Mouse (Mus musculus) lung, postnatal 36 days (tissue): ENCODE data around the gene Fndc3b.

Experiments used
- DNase-seq: peaks from one replicate; pipeline ENCODE4 v3.0.0; 2022; ENCODE audit warnings: mixed read lengths

The Fndc3b gene

DNA sequence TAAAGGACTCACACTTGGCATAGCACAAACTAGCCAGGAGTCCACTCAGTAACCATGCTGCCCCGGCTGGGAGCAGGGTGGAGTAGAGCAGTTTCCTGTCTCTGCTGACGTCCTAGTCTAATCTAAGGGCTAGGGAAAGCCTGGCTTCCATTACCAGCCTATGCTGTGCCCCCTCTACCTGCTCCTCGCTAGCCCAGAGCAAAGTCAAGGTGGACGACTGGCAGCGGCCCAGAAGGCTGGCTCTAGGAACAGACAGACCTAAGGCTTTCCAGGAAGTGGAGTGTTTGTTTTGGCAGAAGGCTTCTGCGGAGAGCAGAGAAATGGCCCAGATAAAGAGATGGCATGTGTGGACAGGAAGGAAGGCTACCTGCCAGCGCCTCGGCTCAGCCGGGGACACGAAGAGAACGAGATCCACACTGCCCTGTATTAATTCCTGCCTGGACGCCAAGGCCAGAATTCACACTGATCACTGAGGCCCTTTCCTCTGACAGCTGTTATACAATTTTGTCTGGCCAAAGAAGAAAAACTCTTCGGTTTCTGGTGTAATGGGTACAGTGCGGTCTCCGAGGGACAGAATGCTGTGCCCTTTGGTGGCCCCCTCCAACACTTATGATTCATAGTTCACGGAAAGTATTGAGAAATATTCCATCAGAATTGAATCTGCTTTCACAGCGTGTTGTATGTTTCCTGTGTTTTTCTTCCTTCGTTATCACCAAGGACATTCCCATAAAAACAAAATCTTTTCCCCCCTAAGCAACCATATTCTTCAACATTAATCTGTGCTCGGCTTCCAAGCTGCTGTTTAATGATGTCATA, 94.5 kb downstream of the Fndc3b start:
- peak; percentile 89 for DNase-seq

DNA sequence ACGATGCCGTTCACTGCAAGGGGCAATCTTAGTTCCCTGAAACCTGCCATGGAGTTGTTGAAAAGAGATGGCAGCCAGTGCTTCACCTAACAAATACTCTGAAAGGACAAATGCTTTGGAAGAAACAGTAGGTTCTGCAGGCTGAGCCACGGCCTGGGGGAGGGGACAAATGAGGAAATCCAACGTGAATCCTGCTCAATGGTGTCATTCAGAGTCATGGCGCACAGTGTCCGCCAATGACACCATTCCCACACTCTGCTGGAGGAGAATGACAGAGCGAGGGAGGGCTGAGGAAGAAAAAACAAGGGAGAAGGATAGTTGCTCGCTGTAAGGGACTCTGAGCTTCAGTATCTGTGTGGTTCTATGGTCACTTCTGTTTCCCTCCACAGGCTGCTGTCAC, 95.6 kb downstream of the Fndc3b start:
- DNase-seq = no peak

DNA sequence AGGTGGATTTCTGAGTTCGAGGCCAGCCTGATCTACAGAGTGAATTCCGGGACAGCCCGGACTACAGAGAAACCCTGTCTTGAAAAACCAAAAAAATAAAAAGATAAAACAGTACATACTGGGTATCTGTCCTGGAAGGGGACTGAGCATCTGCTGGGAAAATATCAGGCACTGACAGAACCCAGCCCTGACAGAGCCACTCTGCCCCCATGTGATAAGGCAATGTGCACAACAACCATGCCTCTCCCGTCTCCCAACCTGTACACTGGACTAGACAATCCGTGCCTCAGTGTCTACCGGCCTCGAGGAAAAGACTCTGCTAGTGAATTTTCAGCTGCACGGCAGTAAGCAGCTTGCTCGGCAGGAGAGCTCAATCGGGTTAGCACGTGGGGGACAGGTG, 97.3 kb downstream of the Fndc3b start:
- no peak for DNase-seq

DNA sequence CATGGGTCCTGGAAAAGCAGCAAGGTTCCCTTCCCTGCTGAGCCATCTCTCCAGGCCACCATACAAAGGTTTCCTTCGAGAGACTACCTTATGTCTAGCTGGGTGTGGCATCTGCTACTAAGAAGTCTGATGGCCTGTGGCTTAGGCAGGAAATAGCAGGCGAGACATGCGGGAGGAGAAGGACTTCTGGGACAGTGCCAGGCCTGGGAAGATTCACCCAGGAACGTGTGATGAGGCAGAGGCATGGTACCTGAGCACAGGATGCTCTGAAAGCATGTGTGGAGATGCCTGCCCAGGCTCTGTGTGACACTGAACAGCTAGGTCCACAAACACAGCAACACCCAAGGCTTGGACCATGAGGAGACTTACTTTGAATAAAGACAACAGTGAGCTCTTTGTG, 98.1 kb downstream of the Fndc3b start:
- no peak for DNase-seq

DNA sequence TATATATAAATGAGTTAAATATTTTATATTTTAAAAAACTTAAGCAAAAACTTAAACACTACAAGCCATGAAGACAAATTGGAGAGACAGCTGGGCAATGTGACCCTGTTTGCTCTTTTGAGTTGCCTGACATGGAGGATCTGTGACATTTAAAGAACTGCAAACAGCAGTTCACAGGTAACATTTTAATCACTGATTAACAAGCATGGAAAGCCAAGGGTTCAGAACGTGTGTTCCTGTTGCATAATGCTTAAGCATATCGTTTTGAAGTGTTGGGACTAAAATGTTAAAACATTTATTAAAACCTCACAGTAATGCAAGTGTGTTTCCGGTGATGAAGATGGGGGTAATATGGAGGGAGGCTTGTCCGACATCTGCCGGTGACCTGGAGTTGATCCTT, 99.1 kb downstream of the Fndc3b start:
- DNase-seq = no peak

DNA sequence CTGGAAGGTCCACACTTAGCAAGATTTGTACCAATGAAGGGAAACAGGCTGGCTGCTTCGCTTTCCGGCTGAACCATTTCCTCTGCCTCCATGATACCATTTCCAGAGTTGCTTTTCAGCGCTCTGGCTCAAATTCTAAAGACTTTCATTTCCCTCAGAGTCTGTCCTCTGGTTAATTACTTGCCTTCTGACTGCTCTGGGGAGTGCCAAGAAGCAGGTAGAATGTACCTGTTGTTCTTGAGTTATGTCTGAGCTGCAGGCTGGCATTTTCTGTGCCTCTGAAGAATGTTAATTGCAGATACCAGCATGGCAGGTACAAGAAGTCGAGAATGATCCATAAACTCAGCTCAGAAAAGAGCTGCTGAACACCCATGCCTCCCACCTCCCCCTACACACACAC, 100.6 kb downstream of the Fndc3b start:
- no peak for DNase-seq

DNA sequence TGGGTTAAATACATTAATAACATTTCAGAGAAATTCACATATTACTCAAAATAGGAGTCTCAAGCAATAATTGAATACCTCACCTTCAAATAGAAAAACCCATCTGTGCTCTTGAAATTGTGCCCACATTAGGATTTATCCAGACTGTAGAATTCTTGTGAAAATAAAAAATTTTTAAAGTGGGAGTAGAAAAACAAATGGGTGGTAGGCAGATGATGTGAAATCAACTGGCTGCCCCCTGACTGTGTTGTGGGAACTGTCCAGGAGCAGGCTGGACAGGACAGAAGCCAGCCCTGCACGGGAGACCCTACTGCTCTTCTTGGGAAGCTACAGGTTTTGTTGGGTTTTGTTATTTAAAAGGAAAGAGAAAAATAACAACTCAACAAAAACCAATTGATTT, 101.0 kb downstream of the Fndc3b start:
- no peak for DNase-seq

DNA sequence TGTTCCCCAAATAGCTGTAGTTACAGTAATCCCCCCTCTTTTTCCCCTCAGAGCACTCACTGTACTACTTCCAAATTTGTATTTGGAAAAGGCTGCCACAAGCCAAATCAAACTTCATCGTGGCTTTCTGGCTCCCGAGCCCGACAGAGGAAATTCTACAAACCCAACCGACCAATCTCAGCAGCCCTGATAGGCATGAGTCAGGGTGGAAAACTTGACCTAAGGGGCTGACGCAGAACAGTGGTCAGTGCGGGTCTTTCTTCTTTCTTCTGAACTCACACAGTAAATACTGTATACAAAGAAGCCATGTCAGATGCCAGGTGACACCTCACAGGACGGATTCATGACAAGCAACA, 103.3 kb downstream of the Fndc3b start:
- peak; percentile 52 for DNase-seq

DNA sequence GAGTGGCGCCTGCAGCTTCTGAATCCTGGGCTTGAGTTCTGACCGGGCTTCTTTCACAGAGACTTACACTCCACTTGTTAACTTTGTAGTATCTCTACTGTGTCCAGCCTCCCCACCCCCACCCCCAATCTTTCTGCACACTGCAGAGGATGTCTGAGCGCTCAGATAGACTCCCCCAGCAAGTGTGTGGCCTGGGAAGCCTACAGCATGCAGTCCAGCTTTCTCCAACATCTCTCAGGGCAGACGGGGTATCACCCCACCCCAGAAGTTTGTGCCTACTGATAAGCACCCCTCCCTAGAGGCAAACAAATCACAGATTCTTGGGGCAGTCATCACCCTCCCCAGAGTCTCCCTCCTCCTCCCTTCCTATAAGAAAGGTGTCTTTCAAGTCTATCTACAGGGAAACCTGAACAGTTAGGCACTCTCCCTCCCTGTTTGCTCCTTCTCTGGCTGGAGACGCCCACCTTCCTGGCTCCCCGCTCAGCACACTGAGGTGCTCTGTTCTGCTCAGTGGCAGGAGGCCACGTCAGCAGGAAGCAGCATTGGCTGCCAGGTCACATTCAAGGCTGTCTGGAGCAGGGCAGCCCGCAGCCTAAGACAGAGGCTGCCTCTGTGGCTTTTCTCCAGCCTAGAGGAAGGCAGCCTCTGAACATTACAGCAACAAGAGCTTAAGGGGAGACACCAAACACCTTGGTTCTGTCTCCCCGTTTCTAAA, 103.9 kb downstream of the Fndc3b start:
- DNase-seq = peak; percentile 73

DNA sequence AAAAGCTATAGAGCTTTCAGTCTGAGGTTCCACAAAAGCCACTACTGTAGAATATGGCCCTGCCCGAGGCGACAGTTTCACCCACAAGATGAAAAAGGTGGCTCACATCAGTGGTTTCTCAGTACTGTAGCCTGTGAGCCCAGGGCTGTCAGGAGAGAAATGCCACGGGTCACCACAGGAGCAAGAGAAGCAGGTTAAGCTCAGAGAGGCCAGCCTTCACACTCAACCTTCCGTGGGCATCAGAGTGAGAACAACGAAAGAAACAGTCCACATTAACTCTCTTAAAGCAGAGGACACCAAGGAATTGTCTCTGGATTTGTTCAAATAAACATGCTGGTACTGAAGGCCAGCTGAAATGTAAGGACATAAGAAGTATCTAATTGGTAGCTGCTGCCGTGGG, 104.5 kb downstream of the Fndc3b start:
- DNase-seq = no peak

DNA sequence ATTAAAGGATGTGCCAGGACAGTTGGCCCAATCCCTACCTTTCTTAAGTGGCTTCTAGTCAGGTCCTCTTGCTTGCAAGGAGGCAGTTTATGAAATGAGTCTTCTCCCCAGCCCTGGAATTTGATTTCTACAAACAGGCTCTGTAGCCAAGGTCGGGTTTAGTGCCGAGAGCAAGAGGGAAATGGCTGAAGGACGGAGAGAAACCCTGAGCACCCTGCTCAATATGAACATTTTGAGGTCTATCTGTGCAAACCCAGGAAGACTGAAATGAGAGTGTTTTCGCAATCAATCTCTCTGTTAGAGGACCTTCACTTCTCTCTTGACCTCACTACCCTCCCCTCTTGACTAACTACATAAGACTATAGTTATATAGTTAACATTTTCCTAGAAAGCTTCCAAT, 105.5 kb downstream of the Fndc3b start:
- DNase-seq = no peak

DNA sequence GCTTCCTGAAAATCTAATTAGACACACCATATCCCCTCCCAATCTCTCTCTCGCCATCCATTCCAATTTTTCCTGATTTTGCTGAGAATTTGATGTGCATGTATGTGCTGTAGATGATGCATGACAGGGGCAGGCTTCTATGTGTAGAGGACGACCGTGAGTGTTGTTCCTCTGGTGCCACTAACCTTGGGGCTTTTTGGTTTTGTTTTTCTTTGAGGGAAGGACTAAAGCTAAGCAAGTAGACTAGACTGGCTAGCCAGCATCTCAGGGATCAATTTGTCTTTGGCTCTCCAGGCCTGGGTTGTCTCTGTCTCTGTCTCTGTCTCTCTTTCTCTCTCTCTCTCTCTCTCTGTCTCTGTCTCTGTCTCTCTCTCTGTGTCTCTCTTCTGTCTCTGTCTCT, 106.0 kb downstream of the Fndc3b start:
- no peak for DNase-seq

DNA sequence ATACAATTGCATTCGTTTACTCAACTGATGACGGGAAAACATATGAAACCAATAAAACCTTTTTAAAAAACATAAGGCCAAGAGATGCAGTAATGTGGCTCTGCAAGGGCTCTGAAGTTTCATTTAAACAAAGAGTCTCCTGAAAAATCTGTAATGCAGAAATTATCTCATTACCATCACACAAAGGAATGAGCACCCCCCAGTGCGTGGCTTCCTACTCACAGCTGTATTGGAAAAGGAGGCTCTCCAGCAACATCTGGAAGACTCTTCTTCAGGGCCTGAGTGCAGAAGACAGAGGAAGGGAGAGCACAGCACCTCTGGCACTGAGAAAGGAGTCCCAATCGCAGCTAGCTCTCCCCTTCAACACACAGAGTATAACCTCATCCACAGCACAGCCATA, 106.5 kb downstream of the Fndc3b start:
- no peak for DNase-seq

DNA sequence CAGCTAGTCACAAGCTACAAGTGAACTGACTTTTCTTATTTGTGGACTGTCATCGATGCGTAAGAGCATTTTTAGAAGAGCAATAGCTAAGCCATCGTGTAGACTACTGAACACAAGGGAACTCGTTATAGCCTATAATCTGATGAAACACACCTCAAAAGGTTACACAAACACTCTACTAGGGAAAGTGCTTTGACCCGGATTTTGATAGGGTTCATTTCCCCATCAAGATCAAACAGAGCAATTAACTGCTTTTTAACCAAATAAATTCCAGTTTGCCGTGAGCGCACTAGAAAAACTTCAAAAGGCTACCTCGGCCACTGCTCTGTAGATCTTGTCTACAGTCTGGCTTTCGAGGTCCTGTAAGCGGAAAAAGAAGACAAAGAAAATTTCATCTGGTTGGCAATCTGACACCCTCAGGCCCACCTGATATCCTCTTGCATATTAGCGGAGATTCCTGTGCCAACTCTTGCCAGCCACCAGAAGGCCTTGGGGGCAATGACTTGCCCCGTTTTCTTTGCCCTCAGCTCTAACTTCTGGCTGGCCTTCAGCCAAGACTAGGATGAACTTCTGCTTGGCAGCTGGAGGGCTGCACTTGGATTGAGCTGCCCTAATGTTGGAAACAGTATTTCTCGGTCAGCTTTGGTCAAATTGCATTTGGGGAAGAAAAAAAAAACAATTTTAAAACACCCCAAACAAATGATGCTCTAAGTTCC, 107.0 kb downstream of the Fndc3b start:
- peak; percentile 52 for DNase-seq

DNA sequence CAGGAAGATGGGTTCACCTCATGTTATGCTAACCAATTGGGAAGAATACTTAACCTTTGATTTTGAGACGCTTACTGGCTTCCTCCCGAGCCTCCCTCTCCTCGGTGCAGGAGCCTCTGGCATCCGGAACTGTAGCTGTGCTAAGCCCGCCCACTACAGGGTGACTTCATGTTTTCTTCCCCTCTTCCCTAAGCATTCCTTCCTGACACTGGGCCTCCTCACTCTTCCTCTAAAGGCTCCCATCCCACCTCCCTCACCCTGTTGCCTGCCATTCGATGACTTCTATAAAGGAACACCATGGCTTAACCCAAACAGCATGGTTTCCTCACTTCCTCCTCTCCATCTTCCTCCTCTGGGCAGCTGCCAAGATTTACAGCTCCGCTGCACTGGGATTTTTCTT, 110.5 kb downstream of the Fndc3b start:
- no peak for DNase-seq

DNA sequence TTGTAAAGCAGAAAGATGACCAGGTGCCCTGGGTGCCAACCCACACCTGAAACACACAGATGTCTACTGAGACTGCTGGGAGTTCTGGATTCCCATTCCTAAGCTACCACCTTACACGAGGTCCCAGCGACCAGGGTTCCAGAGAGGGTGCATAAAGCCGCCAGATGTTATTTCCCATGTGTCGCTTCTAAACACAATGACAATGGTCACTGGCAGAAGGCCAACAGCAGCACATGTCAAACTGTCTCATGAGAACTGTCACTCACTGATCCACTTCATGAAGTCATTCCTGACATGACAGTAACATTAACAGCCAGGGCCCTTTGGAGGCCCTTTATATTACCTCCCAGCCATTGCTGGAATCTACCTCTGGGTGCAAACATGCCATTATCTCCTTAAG, 110.9 kb downstream of the Fndc3b start:
- peak; percentile 70 for DNase-seq

DNA sequence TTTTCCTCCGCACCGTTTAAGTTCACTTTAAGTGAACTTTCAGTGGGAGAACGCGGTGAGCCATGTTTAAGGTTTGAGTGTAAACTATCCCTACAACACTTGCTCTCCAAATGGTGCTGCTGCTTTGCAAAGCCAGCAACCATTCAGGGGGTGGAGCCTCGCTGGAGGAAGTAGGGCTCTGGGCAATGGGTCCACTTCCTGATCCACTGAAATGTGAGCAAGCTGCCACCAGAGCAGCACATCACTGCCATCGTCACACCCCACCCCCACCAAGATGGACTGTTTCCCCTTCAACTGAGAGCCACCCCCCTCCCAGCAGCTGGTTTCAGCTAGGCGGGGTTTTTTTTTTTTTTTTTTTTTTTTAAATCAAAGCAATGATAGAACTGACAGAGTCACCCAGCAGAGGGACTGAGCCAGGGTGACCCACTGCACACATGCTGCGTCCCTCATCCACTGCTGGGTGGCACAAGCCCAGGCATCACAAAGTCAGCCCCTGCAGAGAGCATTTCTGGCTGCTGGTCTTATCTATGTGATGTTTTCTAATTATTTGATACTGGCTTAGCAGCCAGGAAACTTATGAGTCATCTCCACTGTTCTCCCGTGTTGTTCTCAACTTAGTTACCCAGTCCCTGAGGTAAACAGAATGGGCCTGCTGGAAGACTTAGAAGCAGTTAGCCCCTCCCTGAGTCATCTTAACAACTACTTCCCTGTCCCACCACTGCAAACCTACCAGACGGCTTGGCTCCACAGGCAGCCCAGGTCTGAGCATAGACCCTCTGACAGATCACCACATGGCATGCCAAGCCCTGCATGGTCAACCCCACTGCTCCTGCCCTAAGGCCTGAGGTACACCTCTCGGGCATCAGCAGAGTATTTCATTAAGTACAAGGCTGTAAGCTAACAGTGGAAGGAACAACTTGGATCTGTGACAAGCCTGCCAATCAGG, 112.4 kb downstream of the Fndc3b start:
- no peak for DNase-seq

DNA sequence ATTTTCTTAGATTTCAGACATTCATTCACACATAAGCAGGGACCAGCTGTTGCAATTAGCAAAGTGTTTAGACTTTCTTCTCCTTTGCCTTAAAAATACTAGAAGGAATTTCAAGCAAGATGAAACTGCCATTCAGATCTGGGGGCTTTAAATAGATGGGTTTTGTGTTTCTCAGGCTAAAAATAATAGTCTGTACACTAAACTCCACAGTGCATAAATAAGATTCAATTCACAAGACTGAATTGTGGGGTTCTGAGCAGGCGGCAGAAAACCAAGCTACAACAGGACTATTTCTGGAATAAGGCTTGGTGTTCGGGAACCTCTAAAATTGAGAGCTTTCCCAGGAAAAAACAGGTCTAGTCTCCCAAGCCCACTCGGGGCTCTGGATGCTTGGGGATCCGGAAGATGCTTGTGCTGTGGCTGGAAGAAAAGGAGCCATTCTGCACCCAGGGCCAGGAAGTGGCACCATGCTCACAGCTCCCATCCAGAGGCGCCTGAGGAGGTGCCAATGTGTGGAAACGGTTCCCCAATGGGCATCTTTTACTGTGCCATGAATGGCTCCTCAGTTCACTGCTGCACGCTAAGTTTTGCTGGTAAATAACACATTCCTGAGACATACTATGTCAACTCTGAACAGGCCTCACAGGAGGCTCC, 117.5 kb downstream of the Fndc3b start:
- DNase-seq = no peak

DNA sequence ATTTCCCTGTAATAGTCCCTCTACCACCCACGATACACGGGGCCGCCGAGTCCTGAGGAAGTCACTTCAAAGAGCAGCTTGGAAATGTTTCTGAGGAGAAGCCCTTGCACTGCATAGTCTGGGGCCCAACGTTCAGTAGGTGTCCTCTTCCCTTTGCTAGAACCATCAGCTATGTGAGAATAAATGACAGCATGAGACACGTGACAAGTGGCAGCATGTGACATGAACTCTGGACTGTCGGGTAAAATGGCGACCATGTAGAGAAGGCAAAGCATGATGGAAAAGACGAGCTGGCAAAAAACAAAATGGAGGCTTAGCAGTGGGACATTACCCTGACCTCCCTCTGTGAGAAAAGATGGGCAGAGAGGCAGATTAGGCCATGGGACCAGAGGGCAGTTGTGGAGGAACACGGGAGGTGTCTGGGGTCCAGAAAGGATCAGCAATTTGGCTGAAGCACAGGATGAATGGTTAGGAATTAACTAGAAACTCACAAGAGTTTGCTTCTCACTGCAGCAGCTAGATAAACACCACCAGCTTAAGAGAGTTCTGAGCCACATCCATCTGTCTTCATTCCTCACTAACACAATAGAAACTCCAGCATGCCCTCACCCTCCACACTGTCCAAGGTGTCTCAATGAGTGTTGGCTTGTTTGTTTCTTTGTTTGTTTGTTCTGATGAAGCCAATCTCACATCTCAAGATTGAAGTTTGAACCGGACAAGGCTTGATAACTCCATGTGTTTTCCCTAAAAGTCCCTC, 118.2 kb downstream of the Fndc3b start:
- no peak for DNase-seq

DNA sequence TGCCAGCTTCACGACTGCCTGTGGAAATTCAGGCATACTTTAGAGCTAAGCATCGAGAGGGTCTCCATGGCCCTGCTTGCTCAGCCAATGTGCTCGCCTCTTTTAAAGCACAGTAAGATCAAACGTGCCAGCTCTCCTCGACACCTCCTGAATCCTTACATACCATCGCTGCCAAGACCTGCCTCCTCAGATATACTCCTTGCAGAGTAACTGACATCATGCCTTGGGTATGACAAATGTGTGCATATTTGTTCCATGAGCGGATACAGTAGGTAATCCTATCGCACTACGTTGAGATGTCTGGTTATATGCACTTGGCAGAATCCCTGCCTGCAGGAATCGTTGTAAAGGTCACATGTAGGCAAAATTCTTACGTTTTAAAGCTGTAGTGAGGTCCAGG, 120.3 kb downstream of the Fndc3b start:
- DNase-seq = no peak

DNA sequence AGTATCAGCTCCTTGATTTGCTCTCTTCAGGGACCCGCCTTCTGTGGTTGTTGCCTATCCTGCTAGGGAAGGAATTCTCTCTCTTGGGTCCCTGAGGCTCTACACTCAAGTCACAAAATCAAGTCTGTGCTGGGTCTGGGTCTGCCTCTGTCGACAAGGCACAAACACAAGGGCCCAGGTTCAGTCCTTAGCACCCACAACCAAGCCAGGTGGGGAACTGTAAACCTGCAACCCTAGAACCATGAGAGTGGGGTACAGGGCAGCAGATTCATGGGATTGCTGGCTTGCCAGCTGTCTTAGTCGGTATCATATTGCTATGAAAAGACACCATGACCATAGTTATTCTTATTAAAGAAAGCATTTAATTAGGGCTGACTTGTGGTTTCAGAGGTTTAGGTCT, 121.8 kb downstream of the Fndc3b start:
- no peak for DNase-seq

DNA sequence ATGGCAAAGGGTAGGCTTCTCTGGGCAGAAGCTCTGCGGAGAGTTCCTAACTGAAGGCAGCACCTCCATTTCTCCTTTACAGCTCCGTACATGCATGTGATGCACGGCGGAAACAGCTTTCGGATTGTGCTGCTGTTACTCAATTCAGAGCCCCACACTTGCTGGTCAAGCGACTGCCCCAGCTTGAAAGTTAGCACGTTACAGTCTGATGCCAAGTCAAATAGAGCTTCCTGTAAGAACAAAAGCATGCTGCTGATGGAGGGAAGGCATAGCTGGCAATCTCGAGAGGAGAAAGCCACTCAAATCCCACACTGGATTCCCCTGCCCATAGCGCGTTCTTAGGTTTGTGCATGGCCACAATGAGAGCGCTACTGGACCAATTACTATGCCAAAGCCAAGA, 122.5 kb downstream of the Fndc3b start:
- DNase-seq = peak; percentile 35
